Mouse (Mus musculus) heart, embryonic 16.5 days (tissue): ENCODE measurements around the gene Fabp6. TPM values are rescaled to one million over a fixed set of nuclear protein-coding genes. Genes with fewer than 3 reads are reported as not detected.

Experiments
- ATAC-seq: fragments of 200-750 bp; cut with Nextera tagmentation; replicated peaks from 2 replicates; pipeline ENCODE4 v1.8.0; 2017; ENCODE audit warnings: moderate number of reproducible peaks; ENCODE audit not compliant: insufficient read depth, low FRiP score; ENCODE audit errors: extremely low read depth
- H3K27ac ChIP-seq: fragments of 300-500 bp; sonication (generic); 2 replicates; pipeline ENCODE4 v1.5.1; 2014; ENCODE audit warnings: mild to moderate bottlenecking, low read length, control low read depth, moderate library complexity
- H3K27me3 ChIP-seq: fragments of 300-500 bp; sonication (generic); 2 replicates; pipeline ENCODE4 v1.6.1; 2014; ENCODE audit warnings: low read length, mixed read lengths; ENCODE audit not compliant: control insufficient read depth, insufficient read depth
- H3K36me3 ChIP-seq: fragments of 300-500 bp; sonication (generic); 2 replicates; pipeline ENCODE4 v1.6.1; 2014; ENCODE audit not compliant: control insufficient read depth, insufficient read depth
- H3K4me1 ChIP-seq: fragments of 300-500 bp; sonication (generic); 2 replicates; pipeline ENCODE4 v1.6.1; 2014; ENCODE audit warnings: low read length, mixed read lengths; ENCODE audit not compliant: control insufficient read depth, insufficient read depth
- H3K4me2 ChIP-seq: fragments of 300-500 bp; sonication (generic); 2 replicates; pipeline ENCODE4 v1.6.1; 2014; ENCODE audit warnings: low read depth, mild to moderate bottlenecking, control low read depth, low read length
- H3K4me3 ChIP-seq: fragments of 300-500 bp; sonication (generic); 2 replicates; pipeline ENCODE4 v1.5.1; 2014; ENCODE audit warnings: mild to moderate bottlenecking, control low read depth, low read length
- H3K9ac ChIP-seq: fragments of 300-500 bp; sonication (generic); 2 replicates; pipeline ENCODE4 v1.6.1; 2014; ENCODE audit warnings: low read length, control low read depth
- H3K9me3 ChIP-seq: fragments of 300-500 bp; sonication (generic); replicated peaks from 2 replicates; pipeline ENCODE4 v1.6.1; 2016; ENCODE audit warnings: low read length; ENCODE audit not compliant: control insufficient read depth
- WGBS: fragments of 180-500 bp; shearing (Covaris S2); extraction: QIAGEN DNeasy Blood & Tissue Kit; methylation state at CpG from one replicate; pipeline ENCODE4 v1.1.7; 2014; 5-methylcytosine and 5-hydroxymethylcytosine counted together
- polyA plus RNA-seq: library from polyadenylated mRNA; unstranded; fragments of >200 nt; fragmentation: Nextera tagmentation; extraction: Ambion mirVana; gene quantifications from 2 replicates; pipeline ENCODE4 v1.2.1, GENCODE M21; 2015

Fabp6 gene
- polyA plus RNA-seq, 1 experiment from 2014 or later, result 18.3 TPM

- no peak overlapping the region for H3K27ac ChIP-seq
- H3K9ac ChIP-seq, result peak overlapping the region; percentile 8; the same call in 1 of the 2 replicates
- peak overlapping the region; percentile 58 for H3K4me2 ChIP-seq
- H3K9me3 ChIP-seq, result no peaks in the 10 kb centered on the region
- peaks cover 17% of the 10 kb centered on the region for H3K4me1 ChIP-seq
- 39% methylated on average over 18 of the region's 18 CpGs for WGBS
- ATAC-seq, result no peak; the same call in 1 of the 2 replicates
- no peak overlapping the region for H3K4me3 ChIP-seq
- no peaks in the 10 kb centered on the region for H3K36me3 ChIP-seq
- no peaks in the 10 kb centered on the region for H3K27me3 ChIP-seq
Measured at GRCm38 (mm10) chr11:43626927-43627645, 25.7 kb upstream of the Fabp6 start.

GRCm38 (mm10) chr11:43626300-43626926 is 25.1 kb upstream of the Fabp6 start:
- Histone ChIP-seq H3K9ac (peak overlapping the region; percentile 8; the same call in 1 of the 2 replicates), H3K27me3 (no peaks in the 10 kb centered on the region), H3K9me3 (no peaks in the 10 kb centered on the region), H3K27ac (peak overlapping the region; percentile 26), H3K4me1 (peaks cover 17% of the 10 kb centered on the region), H3K4me3 (peak overlapping the region; percentile 28), H3K36me3 (no peaks in the 10 kb centered on the region), H3K4me2 (peak overlapping the region; percentile 58)
- ATAC-seq, result no peak
- WGBS, result 10% methylated on average over 12 of the region's 12 CpGs

GRCm38 (mm10) chr11:43624341-43624740 is 23.0 kb upstream of the Fabp6 start:
- H3K9ac ChIP-seq, result no peak overlapping the region
- no peaks in the 10 kb centered on the region for H3K9me3 ChIP-seq
- H3K4me3 ChIP-seq, result no peak overlapping the region
- H3K27ac ChIP-seq, result no peak overlapping the region
- H3K27me3 ChIP-seq, result no peaks in the 10 kb centered on the region
- no peak for ATAC-seq
- H3K4me1 ChIP-seq, result peaks cover 17% of the 10 kb centered on the region
- 97% methylated on average over 1 of the region's 1 CpGs for WGBS
- no peaks in the 10 kb centered on the region for H3K36me3 ChIP-seq
- no peak overlapping the region for H3K4me2 ChIP-seq

- Histone ChIP-seq H3K9ac (no peak overlapping the region), H3K27ac (no peak overlapping the region), H3K36me3 (no peaks in the 10 kb centered on the region), H3K4me2 (no peak overlapping the region), H3K27me3 (no peaks in the 10 kb centered on the region), H3K9me3 (no peaks in the 10 kb centered on the region), H3K4me1 (peaks cover 15% of the 10 kb centered on the region), H3K4me3 (no peak overlapping the region)
- WGBS, result 79% methylated on average over 5 of the region's 5 CpGs
- ATAC-seq, result no peak
Measured at GRCm38 (mm10) chr11:43621769-43622168, 20.4 kb upstream of the Fabp6 start.

- ATAC-seq, result peak; percentile 42; the same call in 1 of the 2 replicates
- WGBS, result 64% methylated on average over 7 of the region's 7 CpGs
- H3K9me3 ChIP-seq, result no peaks in the 10 kb centered on the region
- peaks cover 6% of the 10 kb centered on the region; the same call in 1 of the 2 replicates for H3K4me1 ChIP-seq
- H3K27me3 ChIP-seq, result no peaks in the 10 kb centered on the region
- no peaks in the 10 kb centered on the region for H3K36me3 ChIP-seq
- peak overlapping the region; percentile 76 for H3K27ac ChIP-seq
- no peak overlapping the region for H3K4me2 ChIP-seq
- no peak overlapping the region for H3K4me3 ChIP-seq
- H3K9ac ChIP-seq, result no peak overlapping the region
Measured at GRCm38 (mm10) chr11:43618403-43618802, 17.1 kb upstream of the Fabp6 start.

GRCm38 (mm10) chr11:43617924-43618323 is 16.6 kb upstream of the Fabp6 start:
- Histone ChIP-seq H3K27ac (peak overlapping the region; percentile 76), H3K4me1 (peaks cover 9% of the 10 kb centered on the region), H3K27me3 (no peaks in the 10 kb centered on the region), H3K36me3 (no peaks in the 10 kb centered on the region), H3K9me3 (no peaks in the 10 kb centered on the region), H3K4me2 (no peak overlapping the region), H3K4me3 (no peak overlapping the region), H3K9ac (no peak overlapping the region)
- peak; percentile 66 for ATAC-seq
- WGBS, result 41% methylated on average over 5 of the region's 5 CpGs

- no peak overlapping the region for H3K4me2 ChIP-seq
- H3K9me3 ChIP-seq, result no peaks in the 10 kb centered on the region
- H3K9ac ChIP-seq, result peak overlapping the region; percentile 16
- WGBS, result 18% methylated on average over 12 of the region's 12 CpGs
- H3K4me3 ChIP-seq, result no peak overlapping the region
- no peaks in the 10 kb centered on the region for H3K36me3 ChIP-seq
- H3K27ac ChIP-seq, result peak overlapping the region; percentile 30
- peaks cover 11% of the 10 kb centered on the region for H3K4me1 ChIP-seq
- no peaks in the 10 kb centered on the region for H3K27me3 ChIP-seq
- peak; percentile 76 for ATAC-seq
Measured at GRCm38 (mm10) chr11:43612834-43613488, 11.6 kb upstream of the Fabp6 start.

- ATAC-seq, result no peak
- H3K4me2 ChIP-seq, result no peak overlapping the region
- no peaks in the 10 kb centered on the region for H3K9me3 ChIP-seq
- peaks cover 7% of the 10 kb centered on the region for H3K4me1 ChIP-seq
- no peaks in the 10 kb centered on the region for H3K36me3 ChIP-seq
- WGBS, result 67% methylated on average over 5 of the region's 5 CpGs
- no peak overlapping the region for H3K27ac ChIP-seq
- H3K9ac ChIP-seq, result no peak overlapping the region
- no peak overlapping the region for H3K4me3 ChIP-seq
- H3K27me3 ChIP-seq, result no peaks in the 10 kb centered on the region
Measured at GRCm38 (mm10) chr11:43610662-43611033, 9.3 kb upstream of the Fabp6 start.
